Mouse (Mus musculus) cerebellum, adult 9-10 months (tissue): ENCODE results near the gene Dqx1.

Experiments
- DNase-seq: peaks from one replicate; pipeline ENCODE4 v3.0.0; 2022

Dqx1 gene

DNA sequence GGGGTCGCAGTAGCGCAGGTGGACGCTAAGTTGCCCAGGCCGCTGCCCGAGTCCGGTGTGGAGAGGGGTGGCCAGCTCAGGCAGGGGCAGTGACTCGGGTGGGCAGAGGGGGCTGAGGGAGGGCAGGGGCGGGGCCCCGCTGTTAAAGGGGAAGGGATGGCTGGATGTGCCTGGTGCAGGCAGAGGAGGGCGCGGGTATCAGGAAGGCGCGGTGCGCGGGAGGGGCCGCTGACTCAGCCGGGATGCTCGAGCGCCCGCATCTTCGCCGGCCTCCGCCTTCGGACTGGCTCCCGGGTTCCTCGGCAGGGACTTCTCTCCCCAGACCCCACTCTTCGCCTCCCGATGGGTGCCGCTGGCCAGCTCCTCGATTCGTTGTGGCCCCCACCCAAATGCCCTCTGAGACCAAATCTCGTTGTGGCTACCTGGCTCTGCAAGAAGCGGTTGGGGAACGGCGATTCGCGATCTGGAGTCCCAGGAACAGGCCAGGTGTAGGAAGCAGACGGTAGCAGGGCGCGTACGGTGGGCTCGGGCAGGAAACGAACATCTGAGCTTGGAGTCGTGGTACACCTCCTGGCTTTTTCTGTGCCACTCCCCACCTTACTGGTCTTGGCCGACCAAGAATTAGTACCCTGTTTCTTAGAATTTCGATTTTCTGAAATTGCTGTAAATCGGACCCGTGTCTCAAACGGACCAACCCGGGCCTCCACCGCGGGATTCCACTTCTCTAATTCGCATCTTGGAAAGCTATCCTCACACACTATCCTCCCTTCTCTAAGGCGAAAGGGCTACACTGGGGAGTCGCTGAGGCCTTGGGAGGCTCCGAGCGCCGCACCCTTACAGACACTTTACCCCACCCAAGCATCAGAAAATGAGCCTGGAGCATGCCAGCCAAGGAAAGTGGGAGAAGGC is 12.9 kb downstream of the Dqx1 start:
- no peak for DNase-seq

DNA sequence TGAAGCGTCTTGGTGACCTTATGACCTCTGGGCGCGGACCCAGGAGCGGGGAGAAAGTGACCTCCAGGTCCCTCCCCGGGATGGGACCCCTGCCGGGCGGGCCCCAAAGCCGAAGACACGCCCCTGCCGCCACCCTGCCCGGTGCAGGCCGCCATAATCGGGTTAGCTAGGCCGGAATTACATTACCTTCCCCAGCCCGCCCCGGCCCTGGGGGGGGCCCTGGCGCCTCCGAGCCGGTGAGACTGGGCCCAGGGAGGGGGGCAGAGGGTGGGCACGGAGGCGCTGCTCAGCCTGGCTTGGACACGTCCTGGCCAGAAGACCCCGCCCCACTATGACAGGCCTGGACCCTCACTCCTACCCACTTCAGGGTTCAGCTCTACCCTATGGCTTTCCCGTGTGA is 13.6 kb downstream of the Dqx1 start:
- no peak for DNase-seq

DNA sequence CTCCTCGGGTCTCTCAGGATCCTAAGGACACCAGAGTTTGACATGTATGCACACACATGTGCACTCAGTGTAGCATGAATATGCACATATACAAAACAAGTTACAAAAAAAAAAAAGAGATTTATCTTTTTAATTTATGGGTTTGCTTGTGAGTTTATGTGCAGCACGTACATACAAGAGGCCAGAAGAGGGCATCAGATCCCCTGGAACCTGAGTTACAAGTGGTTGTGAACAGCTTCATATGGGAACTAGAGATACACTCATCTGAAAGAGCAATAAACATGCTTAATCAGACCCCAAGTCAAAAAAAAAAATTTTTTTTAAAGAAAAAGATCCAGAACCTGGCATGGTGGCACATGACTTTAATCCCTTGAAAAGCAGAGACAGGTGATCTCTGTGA is 17.3 kb downstream of the Dqx1 start:
- no peak for DNase-seq

DNA sequence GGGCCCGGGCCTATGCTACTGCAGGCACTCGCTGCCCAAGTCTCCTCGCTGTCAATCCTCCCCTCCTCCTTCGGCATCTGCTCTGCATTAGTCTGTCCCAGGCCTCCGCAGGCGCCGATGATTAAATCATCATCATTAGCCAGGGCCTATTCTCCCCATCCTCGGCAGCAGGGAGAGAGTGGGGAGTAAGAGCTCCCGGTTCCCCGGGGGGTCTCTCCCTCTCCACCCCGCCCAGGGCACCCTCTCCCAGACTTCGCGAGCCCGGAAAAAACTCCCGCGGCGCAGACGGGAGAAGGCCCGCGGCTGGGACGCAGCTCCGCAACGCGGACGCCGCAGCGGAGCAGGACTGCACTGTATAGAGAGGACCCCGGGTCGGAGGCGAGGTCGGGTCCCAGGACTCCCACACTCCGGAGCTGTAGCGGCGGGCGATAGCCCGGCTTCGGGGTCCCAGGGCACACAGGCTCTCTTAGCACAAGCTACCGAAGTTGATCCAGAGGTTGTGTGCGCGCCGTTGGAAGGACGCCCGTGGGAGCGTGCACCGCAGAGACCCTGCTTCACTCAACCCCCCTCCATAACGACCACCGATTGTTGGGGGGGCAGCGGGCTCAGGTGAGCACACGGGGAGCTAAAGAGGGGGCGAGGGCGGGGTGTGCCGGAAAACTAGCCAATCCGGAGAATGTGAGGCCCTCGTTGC is 20.1 kb downstream of the Dqx1 start, which contains the start of gene Pcgf1:
TSS of gene Pcgf1 (plus strand) at position 240 of the 694 bp plus-strand sequence.
- peak; percentile 75 for DNase-seq

DNA sequence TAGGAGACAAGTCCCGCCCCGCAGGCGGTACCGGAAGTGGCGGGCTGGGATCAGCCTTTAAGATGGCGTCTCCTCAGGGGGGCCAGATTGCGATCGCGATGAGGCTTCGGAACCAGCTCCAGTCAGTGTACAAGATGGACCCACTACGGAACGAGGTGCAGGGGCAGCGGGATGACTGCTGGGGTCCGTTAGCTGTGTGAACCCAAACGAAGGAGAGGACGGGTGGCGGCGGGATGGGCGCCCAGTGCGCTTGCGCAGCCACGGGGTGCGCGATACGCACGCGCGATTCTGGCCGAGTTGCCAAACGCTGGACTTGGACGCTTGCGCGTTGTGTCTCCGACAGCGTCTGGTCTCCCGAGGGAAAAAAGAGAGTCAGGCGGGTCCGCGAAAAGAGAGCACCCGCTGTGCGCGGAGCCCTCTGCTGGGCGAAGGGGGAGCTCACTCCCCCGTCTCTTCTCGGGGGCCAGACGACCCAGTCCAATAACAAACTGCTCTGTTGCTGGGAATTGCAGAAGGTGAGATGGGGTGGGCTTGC is 20.7 kb downstream of the Dqx1 start:
- DNase-seq: peak; percentile 99

DNA sequence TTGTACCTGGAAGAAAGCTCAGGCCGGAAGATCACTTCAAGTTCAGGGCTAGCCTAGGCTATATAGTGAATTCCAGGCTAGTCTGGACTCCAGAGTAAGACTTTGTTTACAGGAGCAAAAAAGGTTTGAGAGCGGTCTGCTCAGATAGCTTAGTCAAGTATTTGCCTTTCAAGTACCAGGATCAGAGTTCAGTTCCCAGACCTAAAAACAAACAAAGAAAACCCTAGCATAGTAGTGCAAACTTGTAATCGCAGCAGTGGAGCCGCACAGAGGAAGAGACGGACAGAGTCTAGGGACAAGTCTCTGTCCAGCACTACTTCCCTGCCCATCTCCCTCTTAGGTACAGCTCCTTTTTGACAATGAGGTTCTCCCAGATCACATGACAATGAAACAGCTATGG is 22.6 kb downstream of the Dqx1 start:
- DNase-seq: no peak

DNA sequence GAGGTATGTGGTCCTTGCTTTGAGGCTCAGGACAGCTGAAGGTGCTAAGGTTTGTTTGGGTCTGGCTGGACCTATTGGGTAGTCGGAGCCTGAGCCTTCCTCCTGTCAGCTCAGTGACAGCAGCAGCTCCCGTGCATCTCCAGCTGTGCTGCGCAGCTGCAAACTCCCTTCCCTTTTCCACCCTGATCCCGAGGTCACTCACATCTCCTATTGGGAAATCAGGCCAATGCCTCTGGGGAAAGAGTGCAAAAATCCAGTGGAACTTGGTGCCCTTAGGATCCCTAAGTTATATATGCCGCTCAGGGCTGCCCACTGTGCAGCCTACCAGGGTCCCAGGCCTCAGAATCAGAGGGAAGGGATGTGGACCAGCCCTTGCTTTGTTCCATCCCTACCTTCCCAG is 25.9 kb downstream of the Dqx1 start:
- no peak for DNase-seq

DNA sequence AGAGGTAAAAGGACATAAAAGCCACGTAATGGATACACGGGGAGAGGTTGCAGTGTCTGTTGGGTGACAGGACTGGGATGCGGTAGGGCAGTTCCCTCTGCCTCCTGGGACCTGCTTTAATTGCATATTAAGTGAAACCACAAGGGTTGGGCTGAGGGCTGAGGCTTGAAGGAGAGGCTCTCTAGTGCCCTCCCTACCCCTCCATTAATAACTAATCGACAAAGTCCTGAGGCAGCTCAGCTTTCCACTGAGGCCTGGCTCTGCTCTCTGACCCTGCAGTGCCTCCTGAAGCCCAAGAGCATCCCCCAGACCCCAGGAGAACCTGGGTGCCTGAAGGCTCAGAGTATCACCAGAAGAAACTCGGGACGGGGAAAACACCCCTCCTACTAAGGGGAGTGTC is 26.8 kb downstream of the Dqx1 start:
- no peak for DNase-seq

DNA sequence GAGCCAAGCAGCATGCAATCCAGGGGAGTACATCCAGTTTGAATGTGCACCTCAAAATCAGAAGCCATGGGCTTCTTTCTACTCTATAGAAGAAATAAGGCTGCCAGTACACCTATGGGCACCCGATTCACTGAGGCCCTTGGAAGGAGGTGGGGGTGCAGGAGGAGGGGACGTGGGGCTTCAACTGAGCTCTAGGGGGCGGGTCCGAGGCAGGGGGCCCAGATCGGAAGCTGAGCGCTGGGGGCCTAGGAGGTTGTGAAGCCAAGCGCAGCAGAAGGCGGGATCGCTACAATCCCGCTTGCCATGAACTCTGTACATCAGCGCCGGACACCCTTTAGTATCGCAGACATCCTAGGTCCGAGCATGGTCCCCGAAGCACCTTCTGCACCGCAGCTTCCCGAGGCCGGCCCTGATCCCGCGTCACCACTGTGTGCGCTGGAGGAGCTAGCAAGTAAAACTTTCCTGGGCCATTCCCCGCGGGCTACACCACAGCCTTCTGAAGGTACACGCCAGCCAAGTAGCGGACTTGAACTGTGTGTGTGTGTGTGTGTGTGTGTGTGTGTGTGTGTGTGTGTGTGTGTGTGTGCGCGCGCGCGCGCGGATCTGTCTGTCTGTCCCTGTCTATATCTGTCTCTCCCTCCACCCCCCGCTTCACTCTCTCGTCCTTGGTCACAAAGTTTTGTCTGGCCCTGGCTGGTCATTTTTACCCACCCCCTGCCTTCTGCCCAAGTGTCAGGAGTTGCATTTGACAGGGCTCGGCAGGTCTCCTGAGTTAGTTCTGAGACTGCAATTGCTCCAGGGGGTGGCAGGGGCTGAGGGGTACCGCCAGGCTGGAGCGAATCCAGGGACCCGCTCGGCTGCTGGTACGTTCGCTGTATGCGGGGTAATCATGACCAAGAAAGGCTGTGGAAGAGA is 28.7 kb downstream of the Dqx1 start, which contains the start of gene Lbx2:
TSS of gene Lbx2 (plus strand) at position 247 of the 915 bp plus-strand sequence.
- DNase-seq: no peak

DNA sequence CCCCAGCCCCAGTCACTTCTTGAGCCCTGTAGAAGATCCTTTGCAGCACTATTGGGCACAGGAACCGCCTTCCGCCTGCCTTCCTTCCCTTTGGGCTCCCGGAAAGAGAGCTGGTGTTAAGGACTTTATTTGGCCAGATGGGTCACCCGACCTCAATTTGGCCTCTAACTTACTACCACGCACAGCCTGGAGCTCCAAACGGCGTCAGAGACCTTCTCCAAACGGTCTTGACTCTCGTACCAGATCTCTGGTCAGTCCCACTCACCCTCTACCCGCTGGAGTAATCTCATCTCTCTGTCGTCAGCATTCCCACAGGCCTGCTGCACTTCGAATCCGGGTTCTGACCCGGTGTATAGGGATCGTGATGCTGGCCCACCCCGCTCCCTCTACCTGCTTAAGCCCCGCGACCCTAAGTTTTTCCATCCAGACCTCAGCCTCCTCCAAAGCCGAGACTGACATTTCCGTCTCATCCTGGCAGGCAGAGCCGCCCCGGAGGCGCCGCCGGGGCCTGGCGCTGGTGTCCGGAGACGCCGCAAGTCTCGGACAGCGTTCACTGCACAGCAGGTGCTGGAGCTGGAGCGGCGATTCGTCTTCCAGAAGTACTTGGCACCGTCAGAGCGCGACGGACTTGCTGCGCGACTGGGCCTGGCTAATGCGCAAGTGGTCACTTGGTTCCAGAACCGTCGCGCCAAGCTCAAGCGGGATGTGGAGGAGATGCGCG is 29.7 kb downstream of the Dqx1 start:
- DNase-seq: no peak

DNA sequence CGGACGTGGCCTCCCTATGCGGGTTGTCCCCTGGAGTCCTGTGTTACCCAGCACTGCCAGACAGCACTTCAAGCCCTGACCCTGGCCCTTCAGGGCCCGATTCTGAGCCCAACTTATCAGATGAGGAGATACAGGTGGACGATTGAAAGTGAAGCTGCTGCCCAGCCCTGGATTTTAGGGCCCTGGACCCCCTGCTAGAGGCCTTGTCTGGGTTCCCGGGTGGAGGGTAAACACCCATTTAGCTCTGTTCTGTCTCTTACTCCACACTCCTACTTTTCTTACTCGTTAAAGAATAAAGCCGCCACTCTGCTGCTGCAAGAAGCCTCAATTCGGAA is 30.2 kb downstream of the Dqx1 start:
- DNase-seq: no peak

DNA sequence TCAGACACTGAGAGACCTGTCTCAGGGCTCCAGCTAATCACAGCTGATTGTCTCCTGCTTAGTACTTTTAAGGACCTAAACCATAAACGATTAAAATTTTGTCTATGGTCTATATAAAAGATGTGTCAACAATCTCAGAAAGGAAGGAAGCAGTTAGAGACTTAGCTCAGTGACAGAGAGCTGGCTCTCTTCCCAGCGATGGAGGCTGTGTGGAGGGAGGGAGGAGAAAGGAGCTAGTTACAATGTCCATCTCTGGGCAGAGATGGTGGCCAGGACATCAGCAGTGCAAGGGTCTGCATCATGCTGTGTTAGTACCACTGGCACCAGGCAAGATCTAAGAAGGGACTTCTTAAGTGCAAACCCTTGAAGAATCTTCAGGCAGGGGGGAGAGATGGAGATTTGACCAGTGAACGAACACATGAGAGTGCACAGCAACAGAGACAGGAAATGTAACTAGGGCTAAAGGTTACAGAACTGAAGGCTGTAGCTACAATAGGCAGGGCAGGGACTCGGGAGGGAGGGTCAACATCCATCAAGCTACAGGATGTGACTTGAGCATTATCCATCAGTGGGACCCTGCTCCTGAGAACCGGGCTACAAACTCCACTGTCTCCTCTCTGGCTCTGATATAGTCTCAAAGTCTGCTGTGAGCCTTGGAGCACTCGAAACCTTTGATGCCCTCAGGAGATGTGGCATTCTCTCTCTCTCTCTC is 34.9 kb downstream of the Dqx1 start:
- no peak for DNase-seq

DNA sequence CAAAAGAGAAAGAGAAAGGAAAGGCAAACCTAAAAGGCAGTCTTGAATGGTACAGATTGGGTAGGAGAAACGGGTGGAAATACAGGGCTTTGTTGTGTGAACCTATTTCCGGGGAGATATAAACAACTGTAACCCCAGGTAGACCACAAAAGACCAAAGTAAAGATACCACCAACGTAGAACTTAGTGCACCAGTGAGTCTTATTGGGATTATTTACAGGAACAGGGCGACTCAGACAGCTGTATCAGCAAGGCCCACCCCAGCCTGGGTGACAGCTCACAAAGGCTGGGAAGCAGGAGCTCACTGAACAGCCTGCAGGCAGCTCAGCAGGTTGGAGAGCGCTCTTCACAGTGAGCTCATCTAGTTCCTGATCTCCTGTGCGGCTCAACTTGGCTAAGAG is 38.3 kb downstream of the Dqx1 start:
- DNase-seq: no peak

DNA sequence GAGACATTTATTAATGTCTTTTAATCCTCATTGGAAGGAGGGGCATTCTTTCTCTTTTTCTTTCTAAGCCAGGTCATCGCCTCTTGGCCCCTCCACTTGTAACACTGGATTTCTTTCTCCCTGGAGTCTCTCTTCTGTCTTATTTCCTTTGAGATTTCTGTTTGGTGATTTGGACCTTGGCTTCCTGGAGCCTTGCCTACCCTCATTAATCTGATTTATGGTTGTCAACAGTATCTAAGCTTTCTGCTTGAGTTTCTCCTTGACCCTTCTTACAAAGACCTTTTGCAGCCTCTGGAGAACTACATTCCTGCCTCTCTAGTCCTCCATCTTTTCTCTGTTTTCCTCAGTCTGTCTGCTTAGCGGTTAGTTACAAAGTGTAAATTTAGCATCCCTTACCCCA is 40.8 kb downstream of the Dqx1 start:
- no peak for DNase-seq

DNA sequence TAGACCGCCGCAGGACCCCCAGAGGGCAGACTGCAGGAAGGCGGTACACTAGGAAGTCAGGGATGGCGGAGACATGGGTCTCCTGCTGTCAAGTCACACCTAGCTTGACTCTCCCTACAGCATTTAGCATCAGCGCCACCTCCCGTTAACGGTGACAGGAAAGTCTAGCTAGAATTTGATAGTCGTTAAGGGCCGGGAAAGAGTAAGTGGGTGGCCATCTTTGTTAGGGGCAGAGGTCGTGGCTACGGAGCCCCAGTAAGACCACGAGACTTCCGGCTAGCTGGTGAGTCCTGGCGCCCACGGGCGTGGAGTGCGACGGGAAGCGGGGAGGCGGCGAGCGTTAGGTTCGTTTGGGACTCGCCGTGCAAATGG is 43.7 kb downstream of the Dqx1 start, which contains the start of the genes Ccdc142 and Gm42688:
TSS of gene Ccdc142 (plus strand) at position 286 of the 372 bp plus-strand sequence.
TSS of gene Gm42688 (plus strand) at position 302 of the 372 bp plus-strand sequence.
- DNase-seq: peak; percentile 94

DNA sequence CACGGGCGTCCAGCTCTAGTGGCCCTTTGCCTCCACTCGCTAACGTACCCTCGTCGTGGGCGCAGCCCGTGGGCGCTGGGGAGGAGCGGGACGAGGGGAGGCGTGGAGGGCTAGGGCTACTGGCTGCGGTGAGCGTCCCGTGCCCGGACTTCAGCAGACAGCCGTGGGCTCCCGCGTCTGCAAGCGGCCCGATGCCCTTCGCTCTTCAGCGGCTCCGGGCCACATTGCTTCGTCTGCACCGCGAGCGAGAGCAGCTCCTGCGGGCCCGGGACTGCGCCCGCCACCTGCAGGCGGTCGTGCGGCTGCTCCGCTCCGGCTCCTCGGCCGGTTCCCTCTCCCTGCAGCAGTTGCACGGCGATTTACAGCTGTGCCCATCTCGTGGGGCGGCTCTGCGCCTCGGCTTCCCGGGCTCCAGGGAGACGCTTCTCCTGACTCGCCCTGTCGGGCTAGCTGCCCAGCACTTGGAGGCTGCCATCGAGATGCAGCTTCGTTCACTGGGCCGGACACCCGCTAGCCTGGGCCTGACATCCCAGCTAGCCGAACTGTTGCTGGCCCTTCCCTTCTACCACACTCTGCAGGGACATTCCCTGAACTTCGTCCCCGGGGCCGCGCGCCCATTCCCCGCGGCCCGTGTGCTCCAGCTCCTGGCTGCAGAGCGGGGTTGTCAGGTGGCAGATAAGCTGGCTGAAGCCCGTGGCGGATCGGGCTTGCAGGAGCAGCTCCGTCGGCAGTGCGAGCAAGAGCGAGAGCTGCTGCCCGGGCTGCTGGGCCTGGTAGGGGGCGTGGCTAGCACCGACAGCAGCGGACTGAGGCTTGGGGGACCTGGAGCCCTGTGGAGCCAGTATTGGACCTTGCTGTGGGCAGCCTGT is 44.3 kb downstream of the Dqx1 start:
- peak; percentile 57 for DNase-seq

DNA sequence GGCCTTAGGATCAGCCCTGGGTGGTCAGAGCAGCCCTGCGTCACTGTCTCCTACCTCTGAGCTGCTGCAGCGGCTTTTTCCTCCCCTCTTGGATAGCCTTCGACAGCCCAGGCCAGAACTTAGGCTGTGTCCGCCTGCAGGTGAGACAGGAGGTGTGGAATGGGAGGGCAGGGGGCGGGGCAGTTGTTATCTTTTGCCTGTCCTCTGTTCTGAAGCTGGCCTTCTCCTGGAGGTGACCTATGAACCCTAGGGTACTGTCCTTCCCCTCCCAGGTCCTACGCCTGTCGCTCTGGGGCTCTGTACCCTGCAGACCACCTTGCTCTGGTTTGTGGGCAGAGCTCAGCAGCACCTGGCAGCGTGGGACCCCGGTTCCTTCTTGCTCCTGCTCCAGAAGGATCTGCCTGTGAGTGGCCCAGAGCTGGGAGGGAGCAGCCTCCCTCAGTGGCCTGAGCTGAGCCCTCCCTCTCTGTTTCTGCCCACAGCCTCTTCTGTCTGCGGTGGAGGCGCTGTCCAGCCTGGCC is 45.5 kb downstream of the Dqx1 start:
- peak; percentile 37 for DNase-seq

DNA sequence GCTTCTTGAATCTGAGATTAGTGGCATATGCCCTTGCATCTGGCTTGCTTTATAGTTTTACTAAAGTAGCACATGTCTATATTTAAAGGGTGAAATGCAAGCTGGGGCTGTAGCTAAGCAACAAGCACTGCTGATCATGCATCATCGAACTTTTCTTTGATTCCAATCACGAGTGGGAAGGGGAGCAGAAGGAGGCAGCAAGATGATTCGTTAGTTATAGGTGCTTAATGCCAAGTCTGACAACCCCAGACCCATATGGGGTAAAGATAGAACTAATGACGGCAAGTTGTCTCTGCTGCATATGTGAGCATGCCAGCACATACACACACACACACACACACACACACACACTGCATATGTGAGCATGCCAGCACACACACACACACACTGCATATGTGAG is 46.5 kb downstream of the Dqx1 start:
- peak; percentile 12 for DNase-seq

DNA sequence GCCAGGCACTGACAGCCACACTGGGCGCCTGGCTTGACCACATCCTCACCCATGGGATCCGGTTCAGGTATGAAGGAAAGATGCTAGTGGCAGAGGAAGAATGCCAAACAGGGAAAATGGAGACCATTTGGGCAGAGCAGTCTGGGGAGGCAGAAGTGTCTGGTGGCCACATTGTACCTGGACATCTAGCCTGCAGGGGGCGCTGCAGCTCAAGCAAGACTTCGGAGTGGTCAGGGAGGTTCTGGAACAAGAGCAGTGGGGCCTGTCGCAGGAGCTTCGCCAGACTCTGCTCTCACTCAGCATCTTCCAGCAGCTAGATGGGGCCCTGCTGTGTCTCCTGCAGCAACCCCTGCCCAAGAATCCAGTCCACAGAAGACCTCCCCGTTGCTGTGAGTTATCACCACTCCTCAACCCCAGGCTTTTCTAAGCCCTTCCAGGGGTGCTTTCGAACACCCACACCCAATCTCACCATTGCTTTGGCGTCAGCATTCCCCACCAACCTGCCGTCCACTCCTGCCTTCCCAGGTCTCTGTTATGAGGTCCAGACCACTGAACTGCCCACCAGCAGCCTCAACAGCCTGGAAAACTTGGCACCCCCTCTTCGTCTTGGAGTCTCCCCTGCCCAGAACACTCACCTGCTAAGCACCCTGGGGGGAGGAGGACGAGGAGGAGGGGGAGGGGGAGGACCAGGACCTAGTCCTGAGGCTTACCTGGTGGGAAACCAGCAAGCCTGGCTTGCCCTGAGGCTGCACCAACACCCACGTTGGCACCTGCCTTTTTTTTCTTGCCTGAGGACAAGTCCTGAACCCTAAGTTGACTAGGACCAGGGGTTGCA is 50.1 kb downstream of the Dqx1 start:
- peak; percentile 76 for DNase-seq
